Mouse (Mus musculus): ENCODE measurements around the gene Slfn2.

Slfn2 gene

GRCm38 (mm10) chr11:83070321-83070970 lies 5.5 kb downstream of the Slfn2 start:
- DNase-seq (ENCODE audit: extremely low read depth, low read depth, low spot score) = no peak

GRCm38 (mm10) chr11:83077714-83078422 lies 13.0 kb downstream of the Slfn2 start:
- no peak for DNase-seq (ENCODE audit: extremely low read depth, low read depth, low spot score)

- no peak for DNase-seq (ENCODE audit: extremely low read depth, low read depth, low spot score)
These were observed 13.7 kb downstream of the Slfn2 start for GRCm38 (mm10) chr11:83078423-83079140.

- DNase-seq (ENCODE audit: extremely low read depth, low read depth, low spot score) = no peak
These were observed 14.7 kb downstream of the Slfn2 start for GRCm38 (mm10) chr11:83079487-83080199.

GRCm38 (mm10) chr11:83082741-83083473 lies 18.0 kb downstream of the Slfn2 start:
- DNase-seq (ENCODE audit: extremely low read depth, low read depth, low spot score) = no peak

GRCm38 (mm10) chr11:83084161-83084560 lies 19.2 kb downstream of the Slfn2 start:
- no peak for DNase-seq (ENCODE audit: extremely low read depth, low read depth, low spot score)

- DNase-seq (ENCODE audit: extremely low read depth, low read depth, low spot score) = no peak
These were observed 19.8 kb downstream of the Slfn2 start for GRCm38 (mm10) chr11:83084761-83085160.

- DNase-seq (ENCODE audit: extremely low read depth, low read depth, low spot score) = no peak
These were observed 50.2 kb downstream of the Slfn2 start for GRCm38 (mm10) chr11:83115138-83115537.

- no peak for DNase-seq (ENCODE audit: extremely low read depth, low read depth, low spot score)
These were observed 51.8 kb downstream of the Slfn2 start, which contains the start of gene Slfn1 for GRCm38 (mm10) chr11:83116597-83117227. Slfn1 (plus strand) TSS chr11:83116849.

GRCm38 (mm10) chr11:83118056-83118455 lies 53.1 kb downstream of the Slfn2 start:
- DNase-seq (ENCODE audit: extremely low read depth, low read depth, low spot score) = no peak
